Mouse (Mus musculus) liver (tissue): Measurements from ENCODE around the gene Clec4a3.
"Not testable (repeated sequence)": the region's sequence is repeated elsewhere in the genome, so short reads cannot be mapped to it uniquely, and the experiment has no call there.

ENCODE experiments used
- DNase-seq: peaks from one replicate; pipeline ENCODE4 v3.0.0-alpha.2; 2020; ENCODE audit warnings: mixed read lengths

Clec4a3 gene

GRCm38 (mm10) chr6:122952401-122952800 lies at the start of gene Clec4a3:
TSS of gene Clec4a3 (plus strand) at chr6:122952515.
- no peak for DNase-seq

GRCm38 (mm10) chr6:122919922-122920321 lies 32.4 kb upstream of the Clec4a3 start:
- no peak for DNase-seq

DNA sequence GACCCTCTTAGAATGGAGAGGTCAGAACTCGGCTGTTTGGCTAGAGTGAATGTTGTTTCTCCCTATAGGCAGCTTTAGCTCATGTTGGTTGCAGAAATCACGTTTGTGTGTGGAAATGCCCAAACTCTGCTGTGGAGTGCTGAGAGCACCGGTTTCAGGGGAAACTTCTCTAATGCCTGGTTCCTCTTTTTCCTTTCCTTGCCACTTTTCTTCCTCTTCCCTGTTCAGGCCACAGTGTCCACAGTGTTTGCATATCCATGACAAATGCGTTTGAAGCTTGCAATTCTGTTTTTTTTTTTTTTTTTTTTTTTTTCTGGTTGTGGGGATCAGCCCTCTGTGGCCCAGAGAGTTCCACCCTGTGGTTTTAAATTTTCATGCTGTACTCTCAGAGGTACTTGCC lies 30.9 kb upstream of the Clec4a3 start, which contains the start of gene Clec4a1:
Clec4a1 (plus strand) TSS at position 398 of the 400 bp plus-strand sequence.
- DNase-seq = no peak

DNA sequence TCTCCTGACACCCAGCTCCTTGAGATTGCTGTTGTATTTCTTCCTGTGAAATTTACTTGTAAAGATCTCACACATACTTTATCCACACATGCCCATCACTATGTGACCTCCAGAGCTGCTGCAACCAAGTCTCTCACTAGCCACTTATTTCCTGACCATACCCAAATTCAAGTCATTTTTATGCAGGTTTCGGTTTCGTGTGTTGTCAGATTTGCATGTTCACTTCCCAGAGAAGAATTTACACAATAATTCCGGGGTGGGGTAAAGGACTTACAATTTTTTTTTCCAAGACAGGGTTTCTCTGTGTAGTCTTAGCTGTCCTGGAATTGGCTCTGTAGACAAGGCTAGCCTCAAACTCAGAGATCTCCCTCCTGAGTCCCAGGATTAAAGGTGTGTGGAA lies 17.5 kb upstream of the Clec4a3 start:
- DNase-seq = no peak

- DNase-seq = no peak
These were observed 12.7 kb upstream of the Clec4a3 start for GRCm38 (mm10) chr6:122939618-122940017.

GRCm38 (mm10) chr6:122946760-122947159 lies 5.6 kb upstream of the Clec4a3 start:
- no peak for DNase-seq

- no peak for DNase-seq
These were observed 12.2 kb downstream of the Clec4a3 start for GRCm38 (mm10) chr6:122964562-122964961.

DNA sequence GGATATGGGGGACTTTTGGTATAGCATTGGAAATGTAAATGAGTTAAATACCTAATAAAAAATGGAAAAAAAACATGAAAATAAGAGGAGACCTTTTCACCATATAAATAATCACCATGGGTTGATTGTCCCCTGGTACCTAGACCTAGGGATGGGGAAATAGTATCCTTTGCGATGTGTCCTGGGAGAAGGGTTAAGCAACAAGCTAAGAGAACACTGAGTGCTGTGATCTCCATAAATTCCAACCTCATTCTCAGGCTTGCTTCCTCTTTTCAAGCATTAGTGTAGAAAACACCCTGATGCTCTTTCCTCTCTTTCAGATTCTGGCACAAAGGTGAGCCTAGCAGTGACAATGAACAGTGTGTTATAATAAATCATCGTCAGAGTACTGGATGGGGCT lies 16.7 kb downstream of the Clec4a3 start:
- DNase-seq = no peak

DNA sequence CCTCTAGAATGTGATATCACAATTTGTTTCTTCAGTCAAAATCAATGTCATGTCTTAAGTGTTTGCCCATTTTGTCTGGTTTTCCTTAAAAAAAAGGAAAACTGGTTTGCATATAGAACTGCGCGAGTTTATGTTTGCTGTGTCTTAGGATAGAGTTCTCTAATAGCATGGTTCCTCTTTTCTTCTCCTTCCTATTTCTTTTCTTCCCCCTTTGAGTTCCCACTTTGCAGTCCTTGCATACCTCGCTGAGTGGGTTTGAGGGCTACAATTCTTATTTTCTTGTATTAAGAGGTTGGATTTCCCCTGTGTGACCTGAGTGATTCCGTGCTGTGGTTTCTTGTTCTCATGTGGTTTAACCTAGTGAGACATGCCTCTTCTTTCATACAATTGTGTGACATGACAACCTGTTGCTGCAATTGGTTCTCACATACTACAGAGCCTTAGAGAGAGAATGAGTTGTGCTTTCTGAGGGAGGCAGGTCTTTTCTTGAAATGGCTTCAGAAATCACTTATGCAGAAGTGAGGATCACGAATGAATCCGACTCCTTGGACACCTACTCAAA lies 37.6 kb downstream of the Clec4a3 start, which contains the start of gene Clec4a4:
Clec4a4 (plus strand) TSS at position 492 of the 562 bp plus-strand sequence.
- no peak for DNase-seq

- not testable (repeated sequence) for DNase-seq
These were observed 52.4 kb downstream of the Clec4a3 start for GRCm38 (mm10) chr6:123004696-123005095.

GRCm38 (mm10) chr6:123005591-123005990 lies 53.3 kb downstream of the Clec4a3 start:
- DNase-seq = no peak
